Mouse (Mus musculus) NIH3T3 (cell line): ENCODE measurements around the gene Cyp2d11.
"Not testable (repeated sequence)": the region's sequence is repeated elsewhere in the genome, so short reads cannot be mapped to it uniquely, and the experiment has no call there.

Experiments used
- DNase-seq: peaks from one replicate; pipeline ENCODE4 v3.0.0-alpha.2; 2012; ENCODE audit warnings: low read depth

Cyp2d11 gene

DNA sequence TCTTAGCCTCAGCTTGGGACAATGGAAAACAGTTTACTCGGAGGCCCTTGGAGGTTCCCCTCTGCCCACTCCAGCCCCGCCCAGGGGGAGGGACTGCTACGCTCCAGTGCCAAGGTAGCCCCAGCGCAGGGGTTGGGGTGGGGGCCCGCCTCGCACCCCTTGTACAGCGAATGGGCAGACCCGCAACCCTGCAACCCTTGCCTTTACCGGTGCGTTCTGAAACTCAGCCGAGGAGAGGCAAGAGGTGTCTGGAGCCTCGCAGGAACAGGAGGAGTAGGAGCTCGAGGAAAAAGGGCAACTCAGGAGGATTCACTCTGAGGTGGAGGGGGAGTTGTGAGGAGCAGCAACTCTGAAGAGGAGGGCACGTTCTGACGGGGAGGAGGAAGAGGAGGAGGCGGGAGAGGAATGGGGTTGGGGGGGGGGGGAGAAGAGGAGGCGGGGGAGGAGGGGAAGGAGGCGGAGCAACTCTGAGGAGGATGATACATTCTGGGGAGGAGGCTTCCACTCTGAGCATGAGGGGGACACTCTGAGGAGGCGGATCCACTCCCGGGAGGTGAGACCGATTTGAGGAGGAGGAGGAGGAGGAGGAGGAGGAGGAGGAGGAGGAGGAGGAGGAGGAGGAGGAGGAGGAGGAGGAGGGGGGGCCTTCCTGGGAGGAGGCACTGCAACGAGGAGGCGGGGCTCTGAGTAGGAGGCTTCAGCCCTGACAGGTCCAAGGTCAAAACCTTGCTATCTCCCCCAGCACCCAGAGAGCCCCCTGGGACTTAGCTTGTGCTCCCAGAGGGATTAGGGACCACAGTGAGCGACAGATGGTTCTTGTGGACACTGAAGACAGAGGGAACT, 13.7 kb downstream of the Cyp2d11 start, which contains the start of gene Cyp2d22:
Cyp2d22 (minus strand) TSS at position 390 of the 843 bp plus-strand sequence.
- peak; percentile 69 for DNase-seq

DNA sequence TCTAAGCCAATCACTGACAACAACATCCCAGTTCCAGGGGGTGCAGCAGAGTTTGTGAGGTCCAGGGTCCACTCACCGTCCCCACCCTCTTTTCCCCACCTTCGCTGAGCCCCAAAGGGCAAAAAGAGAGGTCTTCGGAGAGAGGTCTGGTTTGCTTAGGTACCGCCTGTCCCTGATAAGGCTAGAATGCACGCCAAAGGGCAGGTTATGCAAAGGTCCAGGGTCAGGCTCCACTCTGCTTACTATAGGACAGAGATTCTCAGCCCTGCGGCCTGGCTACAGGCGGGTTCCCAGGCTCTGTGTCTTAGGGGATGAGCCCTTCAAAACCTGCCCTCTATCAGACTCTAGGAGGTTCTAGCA, 14.3 kb downstream of the Cyp2d11 start:
- DNase-seq: no peak

DNA sequence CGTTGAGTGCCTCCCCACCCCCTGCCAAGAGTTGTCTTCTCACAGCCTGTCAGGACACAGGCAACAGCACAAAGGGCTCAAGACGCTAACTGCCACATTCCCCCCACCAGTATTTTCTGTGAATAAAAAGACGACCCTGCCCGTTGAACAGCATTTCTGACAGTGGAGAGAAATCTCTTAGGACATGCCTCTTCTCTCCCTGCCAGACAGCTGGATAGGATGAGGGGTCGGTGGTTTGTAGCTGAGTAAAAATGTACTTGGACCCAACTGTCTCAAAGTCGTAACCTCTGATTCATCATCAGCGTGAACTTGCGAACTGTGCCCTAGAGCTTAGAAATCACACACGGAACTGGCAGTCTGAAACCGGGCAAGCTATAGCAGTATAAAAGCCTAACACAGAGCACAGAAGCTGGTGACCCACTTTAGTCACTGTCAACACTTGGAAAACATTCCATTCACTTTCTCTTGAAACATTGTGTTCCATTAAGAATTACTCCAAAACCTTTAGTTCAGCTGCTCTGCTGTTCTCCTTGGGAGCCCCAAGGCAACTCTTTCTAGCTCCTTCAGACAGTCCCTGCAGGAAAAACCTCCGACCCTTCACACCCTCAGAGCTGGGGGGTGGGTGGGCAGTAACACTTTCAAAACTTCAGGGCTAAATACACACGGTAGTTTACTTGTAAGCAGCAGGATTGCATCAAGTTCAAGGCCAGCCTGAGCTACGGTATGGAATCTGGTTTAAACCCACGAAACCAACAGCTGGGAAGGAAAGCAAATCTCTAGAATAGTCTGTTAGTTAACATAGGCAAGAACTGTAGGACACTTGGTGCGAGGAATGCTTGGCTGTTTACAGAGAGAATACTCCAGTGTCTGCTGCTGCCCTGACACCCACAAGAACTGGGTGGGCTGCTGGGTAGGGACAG, 15.3 kb downstream of the Cyp2d11 start:
- DNase-seq: peak; percentile 35

DNA sequence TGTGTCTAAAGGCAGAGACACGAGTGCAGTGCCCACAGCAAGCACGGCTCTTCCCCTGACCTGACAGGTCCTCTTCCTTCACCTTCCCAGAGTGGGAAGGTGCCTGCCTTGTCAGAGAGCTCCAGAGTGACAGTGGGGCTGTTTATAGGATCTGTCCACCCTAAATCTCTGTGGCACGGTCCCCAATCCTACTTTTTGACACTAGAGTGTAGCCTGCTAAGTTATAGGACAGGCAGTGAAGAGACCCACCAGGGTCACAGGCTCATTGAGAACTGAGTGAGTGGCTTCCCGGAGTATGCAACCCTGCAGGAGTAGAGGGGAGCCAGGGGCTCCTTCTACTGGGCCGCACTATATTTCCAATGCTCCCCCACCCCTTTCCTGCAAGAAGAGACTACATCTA, 16.1 kb downstream of the Cyp2d11 start:
- DNase-seq: no peak

DNA sequence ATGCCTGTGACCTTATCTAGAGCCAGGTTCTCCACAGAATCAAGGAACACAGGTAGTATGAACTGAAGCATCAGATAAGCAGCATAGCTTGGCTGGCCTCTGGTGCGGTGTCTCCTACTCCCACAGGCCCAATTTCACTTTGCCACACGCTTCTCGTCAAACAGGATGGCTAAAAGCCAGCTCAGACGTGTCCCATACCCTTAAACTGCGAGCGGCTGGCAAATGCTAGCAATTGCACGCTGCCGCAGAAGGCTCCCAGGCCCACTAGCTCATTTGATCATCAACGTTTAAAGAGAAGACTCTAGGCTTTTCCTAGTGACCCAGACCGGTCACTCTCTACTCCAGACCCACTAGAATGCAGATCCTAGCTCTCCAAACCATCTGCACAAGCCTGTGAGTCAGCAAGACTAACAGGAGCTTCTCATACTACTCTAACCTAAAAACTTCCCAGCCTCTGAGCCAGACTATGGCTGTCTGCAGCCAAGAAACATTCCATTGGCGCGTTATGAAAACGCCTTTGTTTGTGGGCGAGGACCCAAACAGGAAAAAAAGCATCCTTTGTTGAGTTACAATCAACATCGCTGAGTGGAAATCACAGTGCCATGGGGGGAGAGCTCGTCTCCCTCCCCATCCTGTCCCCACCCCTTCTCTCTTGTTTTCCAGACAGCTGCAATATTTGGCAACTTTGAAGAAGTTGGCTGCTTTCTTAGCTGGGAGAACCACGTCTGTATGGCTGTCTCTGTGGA, 17.3 kb downstream of the Cyp2d11 start:
- peak; percentile 91 for DNase-seq

DNA sequence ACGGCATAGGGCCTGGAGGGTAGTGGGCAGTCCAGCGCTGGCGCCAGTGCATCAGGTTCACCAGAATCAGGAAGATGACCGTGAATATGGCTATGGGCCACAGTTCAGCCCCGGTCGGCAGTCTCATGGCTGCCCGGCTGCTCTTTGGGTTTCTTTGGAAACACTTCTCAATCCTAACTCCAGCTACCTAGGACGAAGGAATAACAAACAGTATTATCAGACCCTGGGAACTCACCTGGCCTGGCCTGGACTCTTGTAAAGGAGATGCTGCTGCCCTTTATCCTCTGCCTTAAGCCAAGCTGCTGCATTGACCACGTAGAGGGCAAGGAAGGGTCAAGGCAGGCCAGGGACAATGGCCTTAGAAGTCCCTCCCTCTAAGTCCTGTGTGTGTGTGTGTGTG, 18.0 kb downstream of the Cyp2d11 start:
- no peak for DNase-seq

DNA sequence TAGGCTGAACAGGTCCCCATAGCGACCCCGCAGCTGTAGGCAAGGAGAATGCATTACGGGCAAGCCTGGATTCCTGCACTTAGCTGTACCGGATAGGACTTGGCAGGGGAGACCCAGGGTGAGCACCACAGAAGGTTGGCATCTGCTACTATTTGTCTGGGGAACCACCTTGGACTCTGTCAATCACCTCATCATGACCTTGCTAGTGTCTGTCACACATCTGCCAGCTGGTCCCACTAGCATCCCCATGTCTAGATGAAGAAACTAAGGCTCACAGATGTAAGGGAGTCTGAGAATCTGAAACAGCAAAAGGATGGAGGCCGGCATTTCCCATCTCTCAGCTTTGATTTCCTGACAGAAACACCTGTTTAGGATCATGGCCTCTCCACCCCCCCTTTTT, 19.4 kb downstream of the Cyp2d11 start:
- DNase-seq: no peak

DNA sequence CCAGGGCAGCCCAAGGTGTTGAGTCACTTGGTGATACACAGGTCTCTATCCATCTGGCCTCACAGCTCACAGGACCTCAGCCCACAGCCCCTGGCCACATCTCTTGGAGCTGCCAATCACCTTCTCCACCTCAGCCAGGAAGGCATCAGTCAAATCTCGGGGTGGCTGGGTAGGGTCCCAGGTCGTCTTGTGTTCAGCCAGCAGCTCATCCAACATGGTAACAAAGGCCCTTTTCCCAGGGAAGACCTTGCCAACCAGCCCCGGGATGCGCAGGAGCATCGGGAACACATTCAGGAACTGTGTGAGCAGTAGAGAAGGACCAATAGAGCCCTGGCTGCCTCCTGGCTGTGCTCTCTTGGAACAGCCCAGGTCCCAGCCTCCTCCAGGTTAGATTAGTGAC, 20.8 kb downstream of the Cyp2d11 start:
- no peak for DNase-seq

DNA sequence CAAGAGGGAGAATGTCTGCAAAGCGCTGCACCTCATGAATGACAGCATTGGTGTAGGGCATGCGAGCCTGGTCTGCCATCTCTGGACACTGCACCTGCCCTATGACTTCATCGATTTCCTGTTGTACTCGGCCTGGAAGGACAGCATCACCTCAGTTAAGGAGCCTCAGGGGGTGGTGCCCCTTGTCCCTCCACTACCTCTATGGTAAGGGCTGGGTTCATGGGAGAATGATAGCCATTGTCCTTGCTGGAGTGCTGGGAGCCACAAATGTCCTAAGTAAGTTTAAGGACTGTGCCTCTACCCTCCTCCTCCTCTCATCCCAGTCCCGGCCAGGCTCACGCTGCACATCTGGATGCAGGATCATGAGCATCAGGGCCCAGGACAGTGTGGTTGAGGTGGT, 21.4 kb downstream of the Cyp2d11 start:
- DNase-seq: no peak

DNA sequence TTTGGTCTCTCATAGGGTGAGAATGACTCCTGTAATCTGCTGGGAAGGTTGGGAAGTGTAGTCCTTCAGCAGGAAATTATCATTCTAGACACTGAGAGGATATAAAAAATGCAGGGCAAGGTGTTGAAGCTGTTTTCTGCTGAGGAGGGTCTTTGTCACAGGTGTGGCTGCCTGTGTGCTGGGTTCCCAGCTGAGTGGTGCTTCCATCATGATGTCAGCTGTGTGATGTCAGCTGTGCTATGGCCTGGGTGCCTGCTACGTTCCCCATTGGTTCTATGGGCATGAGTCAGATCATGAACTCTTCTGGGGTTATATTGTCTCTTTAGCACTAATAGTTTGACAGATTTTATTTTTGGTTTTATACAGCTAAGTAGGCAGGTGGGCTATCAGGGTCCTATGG, 25.0 kb downstream of the Cyp2d11 start:
- no peak for DNase-seq

DNA sequence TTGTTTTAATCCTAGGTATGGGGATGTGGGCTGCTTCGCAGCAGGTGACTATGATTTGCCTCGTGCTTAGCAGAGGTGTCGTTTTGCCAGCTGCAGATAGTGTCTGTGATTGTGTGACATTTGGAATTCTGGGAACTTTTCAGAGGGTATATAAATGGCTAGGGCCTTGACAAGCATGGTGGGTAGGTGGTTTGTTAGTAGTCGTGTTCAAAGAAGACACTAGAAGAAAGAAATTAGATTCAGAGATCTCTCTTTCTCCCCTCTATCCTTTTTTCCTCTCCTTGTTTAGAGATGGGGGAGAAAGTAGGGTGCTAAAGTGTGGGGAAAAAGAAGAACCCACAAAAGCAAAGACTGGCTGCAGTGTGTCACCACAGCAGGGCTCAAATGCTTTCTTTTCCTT, 25.7 kb downstream of the Cyp2d11 start:
- no peak for DNase-seq

DNA sequence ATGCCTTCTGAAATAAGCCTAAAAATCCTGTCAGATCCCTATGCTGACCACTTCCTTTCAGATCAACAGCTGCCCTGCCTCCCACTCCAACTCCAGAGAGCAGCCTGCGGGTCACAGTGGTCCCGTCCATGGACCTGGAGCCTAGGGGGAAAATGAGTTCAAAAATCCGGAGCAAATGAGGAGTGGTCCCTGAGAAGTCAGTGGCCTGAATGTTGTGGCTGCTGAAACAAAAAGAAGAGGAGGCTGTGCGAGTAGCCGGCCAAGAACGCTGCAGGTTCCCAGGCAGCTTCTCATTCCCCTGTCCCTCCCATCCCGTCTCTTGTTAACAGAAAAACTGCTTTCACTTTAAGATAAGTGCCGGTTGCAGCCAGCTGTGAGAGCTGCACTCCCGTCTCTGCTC, 29.3 kb downstream of the Cyp2d11 start:
- DNase-seq: not testable (repeated sequence)

DNA sequence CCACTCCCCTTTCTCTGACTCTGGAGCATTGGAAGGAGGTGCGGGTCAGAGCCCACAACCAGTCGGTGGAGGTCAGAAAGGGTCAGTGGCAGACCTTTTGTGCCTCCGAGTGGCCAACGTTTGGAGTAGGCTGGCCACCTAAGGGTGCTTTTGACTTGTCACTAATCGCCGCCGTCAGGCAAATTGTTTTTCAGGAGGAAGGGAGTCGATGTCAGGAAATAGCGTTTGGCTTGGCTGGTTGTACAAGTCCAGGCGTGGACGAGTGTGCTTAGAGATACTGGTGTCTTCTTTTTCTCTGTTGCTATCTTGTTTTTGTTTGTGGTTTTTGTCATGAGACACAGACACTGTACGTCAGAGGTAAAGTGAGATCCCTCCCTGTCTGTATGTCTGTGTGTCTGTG, 30.0 kb downstream of the Cyp2d11 start:
- not testable (repeated sequence) for DNase-seq

DNA sequence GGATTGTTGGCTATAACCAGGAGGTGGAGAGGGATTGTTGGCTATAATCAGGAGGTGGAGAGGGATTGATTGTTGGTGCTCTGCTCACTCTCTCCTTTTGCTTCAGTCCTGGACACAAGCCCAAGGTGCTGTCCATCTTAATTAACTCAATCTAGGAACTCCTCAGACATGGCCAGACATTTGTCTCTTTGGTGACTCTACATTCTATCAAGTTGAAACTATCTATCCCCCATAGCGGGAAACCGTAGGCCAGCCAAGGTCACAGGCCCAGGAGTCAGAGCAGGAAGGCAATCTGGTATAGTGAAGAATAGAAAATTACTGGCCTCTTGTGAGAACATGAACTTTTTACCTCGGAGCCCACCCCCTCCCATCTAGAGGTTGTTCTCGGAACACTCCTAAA, 31.6 kb downstream of the Cyp2d11 start:
- no peak for DNase-seq

DNA sequence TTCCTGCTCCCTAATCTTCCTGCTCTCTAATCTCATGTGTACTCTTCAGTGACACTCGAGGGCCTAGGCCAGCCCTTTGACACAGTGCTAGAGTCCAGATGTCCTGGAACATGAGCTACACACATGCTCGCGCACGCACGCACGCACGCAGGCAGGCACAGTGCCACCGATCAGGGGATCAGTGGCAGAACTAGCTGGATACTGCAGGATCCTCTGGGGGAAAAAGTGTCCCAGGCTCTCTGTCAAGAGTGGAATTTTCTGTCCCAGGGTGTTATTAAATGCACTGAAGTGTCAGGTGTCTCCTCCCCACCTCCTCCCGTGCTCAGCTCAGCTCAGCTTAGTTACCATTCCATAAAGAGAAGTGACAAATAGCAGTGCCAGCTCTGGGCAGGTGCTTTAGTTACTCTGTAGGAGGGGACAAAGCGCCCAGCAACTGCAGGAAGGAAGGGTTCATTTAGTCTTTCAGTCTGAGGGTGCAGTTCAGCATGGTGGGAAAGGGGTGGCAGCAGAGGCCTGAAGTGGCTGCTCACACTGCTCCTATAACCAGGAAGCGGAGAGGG, 32.3 kb downstream of the Cyp2d11 start:
- peak; percentile 52 for DNase-seq

DNA sequence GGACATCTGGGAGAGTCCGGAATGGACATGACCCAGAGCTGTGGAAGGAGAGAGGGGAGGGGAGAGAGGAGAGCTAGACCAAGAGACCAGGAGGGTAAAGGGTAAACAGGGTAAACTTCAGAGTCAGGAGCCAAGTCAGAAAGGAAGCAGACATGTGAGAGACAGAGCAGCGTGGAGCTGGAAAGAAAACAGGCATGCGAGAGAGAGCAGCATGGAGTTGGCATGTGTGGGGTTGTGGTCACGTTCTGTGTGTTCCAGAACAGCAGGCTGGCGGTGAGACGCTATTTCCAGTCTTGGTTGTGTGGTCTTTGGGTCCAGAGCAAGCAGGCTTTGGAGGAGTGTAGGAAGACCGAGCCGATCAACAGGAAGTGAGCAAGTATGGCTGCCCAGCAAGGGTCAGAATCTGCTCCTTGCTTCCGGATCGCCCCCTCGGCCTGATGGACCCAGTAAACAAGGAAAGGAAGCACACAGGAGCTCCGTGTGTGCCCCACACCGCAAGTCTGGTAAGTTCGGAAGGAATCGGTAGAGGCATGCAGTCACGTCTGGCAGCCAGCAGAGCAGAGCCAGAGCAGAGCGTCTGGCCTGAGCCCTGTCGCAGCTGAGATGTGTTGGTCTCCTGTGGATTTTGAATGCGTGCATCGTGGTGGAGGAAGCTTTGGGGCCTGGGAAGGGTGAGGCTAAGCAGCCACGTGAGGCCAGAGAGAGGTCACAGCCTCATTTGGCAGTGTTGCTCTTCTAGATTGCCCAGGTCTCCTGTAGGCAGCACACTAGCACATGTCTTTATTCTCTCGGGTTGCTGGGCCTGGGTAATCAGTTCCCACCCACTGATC, 35.2 kb downstream of the Cyp2d11 start:
- DNase-seq: no peak

DNA sequence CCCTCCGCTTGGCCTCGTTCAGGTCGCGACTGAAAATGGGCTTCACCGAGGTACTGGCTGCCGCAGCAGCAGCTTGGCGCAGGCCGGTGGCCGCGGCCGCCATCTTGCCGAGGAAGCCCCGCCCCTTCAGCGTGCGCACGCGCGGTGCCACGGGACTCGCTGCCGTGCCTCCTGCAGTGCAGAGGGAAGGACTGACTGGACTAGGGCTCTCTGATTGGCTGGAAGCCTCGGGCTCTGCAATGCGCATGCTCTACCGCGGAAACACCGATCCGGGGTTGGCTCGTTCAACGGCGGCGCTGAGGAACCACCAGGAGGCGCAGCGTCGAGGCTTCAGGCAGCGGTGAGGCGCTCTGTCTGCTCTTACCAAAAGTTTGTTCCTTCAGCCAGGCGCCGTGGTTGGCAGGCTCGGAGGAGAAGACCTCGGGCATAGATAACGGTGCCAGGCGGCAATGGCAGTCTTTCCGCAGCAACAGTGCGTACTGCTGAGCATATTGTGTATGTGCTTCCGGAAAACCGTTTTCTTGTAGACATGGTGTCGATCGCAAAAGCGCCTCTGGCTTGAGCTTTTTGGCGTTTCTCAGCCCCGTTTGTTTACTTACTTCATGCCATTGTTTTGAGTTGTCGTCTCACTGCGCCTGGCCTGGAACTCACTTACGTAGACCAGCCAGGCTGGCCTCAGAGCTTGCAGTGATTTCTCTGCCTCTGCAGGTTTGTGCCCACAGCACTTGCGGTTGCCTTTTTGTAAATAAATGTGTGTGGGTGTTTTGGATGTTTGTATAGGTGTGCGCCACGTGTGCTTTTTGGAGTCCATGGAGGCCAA, 39.5 kb downstream of the Cyp2d11 start, which contains the start of gene Ndufa6:
Ndufa6 (minus strand) TSS at position 197 of the 820 bp plus-strand sequence.
- DNase-seq: peak; percentile 99

DNA sequence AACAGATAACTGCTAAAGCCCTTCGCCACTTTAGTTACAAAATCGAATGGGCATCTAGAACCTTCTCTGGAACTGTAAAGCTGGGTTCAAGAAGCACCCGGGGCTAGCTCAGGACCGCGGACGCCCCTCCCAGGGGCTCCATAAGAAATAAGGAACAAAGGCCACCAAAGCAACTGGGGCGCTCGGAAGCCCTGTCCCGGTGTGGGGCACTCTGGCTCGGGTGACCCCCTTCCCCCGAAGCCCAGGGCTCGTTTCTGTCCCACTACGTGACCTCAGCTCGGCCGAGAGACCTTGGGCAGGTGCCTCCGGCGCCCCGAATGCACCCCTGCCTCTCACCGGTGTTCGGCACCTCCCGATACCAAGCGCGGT, 40.1 kb downstream of the Cyp2d11 start:
- DNase-seq: no peak

DNA sequence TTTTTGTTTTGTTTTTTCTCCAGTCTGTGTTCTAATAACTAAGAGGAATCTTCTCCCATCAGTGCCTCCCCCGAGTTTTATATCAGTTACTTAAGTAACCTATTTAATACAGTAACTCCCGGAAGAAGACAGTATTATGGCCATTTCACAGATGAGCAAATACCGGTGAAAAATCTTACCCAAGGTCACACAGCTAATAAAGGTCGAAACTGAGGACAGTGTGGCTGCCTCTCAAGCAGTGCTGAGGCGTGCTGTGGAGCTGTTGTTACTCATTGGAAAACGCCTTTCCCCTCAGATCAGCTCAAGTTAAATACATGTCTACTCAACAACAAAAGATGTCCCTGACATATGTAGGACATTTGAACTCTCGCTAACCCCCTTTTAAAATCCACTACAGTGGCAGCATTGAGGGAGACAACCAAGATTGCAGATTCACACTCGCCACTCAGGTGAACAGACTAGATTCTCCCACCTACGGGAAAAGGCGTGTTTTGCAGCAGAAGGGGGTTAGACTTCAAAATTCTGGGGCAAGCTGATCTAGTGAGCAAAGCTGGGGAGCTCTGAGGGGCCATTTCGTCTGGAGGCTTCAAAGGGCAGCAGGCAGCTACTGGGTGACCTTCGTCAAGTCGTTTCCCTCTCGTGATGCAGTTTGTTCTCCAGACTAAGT, 40.6 kb downstream of the Cyp2d11 start:
- DNase-seq: no peak

DNA sequence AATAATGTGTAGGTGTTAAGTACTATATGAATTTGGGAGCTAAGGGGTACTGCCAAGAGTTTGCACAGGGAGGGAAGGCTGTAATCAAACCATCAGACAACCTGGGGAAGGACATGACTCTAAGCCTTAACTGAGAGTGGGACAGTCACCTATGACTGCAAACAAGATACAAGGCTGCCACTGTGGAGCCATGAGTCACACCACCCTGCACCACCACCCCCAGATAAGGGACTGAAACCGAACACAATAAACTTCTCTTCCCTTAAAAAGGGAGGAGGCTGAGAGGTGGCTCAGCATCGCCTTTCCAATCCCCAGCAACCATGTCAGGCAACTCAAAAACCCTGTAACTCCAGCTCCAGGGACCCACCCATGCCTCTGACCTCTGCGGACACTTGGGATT, 42.3 kb downstream of the Cyp2d11 start:
- DNase-seq: no peak
